Mouse (Mus musculus) neural tube, embryonic 14.5 days (tissue): ENCODE measurements around the gene Atxn2. TPM values are rescaled to one million over a fixed set of nuclear protein-coding genes. Genes with fewer than 3 reads are reported as not detected.
"Not testable (repeated sequence)": the region's sequence is repeated elsewhere in the genome, so short reads cannot be mapped to it uniquely, and the experiment has no call there.

Experiments used
- ATAC-seq: fragments of 200-750 bp; cut with Nextera tagmentation; 2 replicates; pipeline ENCODE4 v1.8.0; 2017; ENCODE audit warnings: low read depth, mild to moderate bottlenecking, moderate TSS enrichment, moderate library complexity
- H3K27ac ChIP-seq: fragments of 300-500 bp; sonication (generic); 2 replicates; pipeline ENCODE4 v1.5.1; 2014; ENCODE audit warnings: low read depth, mild to moderate bottlenecking, control low read depth, low read length, moderate library complexity, mixed read lengths
- H3K27me3 ChIP-seq: fragments of 300-500 bp; sonication (generic); 2 replicates; pipeline ENCODE4 v1.6.1; 2014; ENCODE audit warnings: low read length; ENCODE audit not compliant: control insufficient read depth, insufficient read depth
- H3K36me3 ChIP-seq: fragments of 300-500 bp; sonication (generic); 2 replicates; pipeline ENCODE4 v1.6.1; 2014; ENCODE audit warnings: low read length, mixed read lengths; ENCODE audit not compliant: control insufficient read depth, insufficient read depth
- H3K4me1 ChIP-seq: fragments of 300-500 bp; sonication (generic); 2 replicates; pipeline ENCODE4 v1.6.1; 2014; ENCODE audit warnings: low read length; ENCODE audit not compliant: control insufficient read depth, insufficient read depth
- H3K4me2 ChIP-seq: fragments of 300-500 bp; sonication (generic); 2 replicates; pipeline ENCODE4 v1.6.1; 2014; ENCODE audit warnings: mild to moderate bottlenecking, low read depth, low read length, control low read depth
- H3K4me3 ChIP-seq: fragments of 300-500 bp; sonication (generic); 2 replicates; pipeline ENCODE4 v1.5.1; 2014; ENCODE audit warnings: low read depth, low read length, control low read depth, mixed read lengths
- H3K9ac ChIP-seq: fragments of 300-500 bp; sonication (generic); replicated peaks from 2 replicates; pipeline ENCODE4 v1.6.1; 2014; ENCODE audit warnings: low read depth, mild to moderate bottlenecking, control low read depth, low read length, mixed read lengths
- H3K9me3 ChIP-seq: fragments of 300-500 bp; sonication (generic); 2 replicates; pipeline ENCODE4 v1.6.1; 2016; ENCODE audit warnings: low read length; ENCODE audit not compliant: control insufficient read depth
- WGBS: fragments of 180-500 bp; shearing (Covaris S2); extraction: QIAGEN DNeasy Blood & Tissue Kit; methylation state at CpG from one replicate; pipeline ENCODE4 v1.1.7; 2014; 5-methylcytosine and 5-hydroxymethylcytosine counted together
- polyA plus RNA-seq: library from polyadenylated mRNA; unstranded; fragments of >200 nt; fragmentation: Nextera tagmentation; extraction: Ambion mirVana; gene quantifications from 2 replicates; pipeline ENCODE4 v1.2.1, GENCODE M21; 2014

Gene Atxn2
- polyA plus RNA-seq, 1 experiment from 2014 or later, result 94.8 TPM

DNA sequence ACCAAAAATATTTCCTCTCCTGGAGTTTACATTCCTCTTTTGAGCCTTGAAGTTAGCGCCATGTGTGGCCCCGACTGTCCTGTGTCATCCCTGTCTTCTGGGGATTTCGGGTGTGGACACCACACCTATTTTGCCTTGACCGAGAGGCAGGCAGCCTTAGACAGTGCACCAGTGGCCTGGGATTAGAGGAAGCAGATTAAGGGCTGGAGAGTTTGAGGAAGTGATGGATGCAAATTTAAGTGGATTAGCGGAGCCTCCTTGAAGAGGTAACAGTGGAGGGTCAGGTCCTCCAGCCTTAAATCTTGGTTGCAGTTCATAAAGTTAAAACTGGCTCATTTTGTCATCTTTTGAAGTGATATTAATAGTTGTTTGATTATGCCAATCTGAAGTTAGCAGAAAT, 7.3 kb downstream of the Atxn2 start:
- Histone ChIP-seq H3K36me3 (no peaks in the 10 kb centered on the region), H3K4me3 (no peak overlapping the region), H3K4me2 (no peak overlapping the region), H3K27me3 (no peaks in the 10 kb centered on the region), H3K9me3 (no peaks in the 10 kb centered on the region), H3K9ac (no peak overlapping the region), H3K27ac (no peak overlapping the region), H3K4me1 (peaks cover 21% of the 10 kb centered on the region)
- WGBS, result 91% methylated on average over 5 of the region's 5 CpGs
- ATAC-seq, result no peak

DNA sequence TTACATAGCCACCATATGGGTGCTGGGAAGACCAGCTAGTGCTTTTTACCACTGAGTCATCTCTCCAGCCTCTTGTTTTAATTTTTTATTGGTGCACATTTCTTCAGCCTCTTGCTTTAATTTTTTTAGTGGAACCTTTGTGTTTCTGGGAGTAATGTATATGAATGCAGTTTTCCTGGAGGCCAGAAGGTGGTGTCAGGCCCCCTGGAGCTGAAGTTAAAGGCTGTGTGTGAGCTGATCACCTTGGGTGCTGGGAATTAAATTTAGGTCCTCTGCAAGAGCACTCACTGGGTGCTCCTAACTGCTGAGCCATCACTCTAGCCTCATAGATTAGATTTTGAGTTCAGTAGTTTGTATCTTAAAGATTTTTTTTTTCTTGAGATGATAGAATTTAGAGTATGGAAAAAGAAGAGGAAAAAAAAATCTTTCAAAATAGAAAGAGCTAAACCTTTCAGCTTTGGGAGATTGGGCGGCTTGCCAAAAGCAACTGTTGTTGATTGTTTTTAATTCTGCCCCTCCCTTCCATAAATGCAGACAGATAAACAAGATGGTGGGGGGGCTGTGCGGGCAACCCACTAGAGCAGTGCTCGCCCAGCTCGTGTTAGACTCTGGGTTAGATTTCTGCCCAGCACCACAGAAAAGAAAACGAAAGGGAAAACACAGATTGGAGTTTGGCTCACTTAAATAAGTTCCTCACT, 9.9 kb downstream of the Atxn2 start:
- Histone ChIP-seq H3K9me3 (no peaks in the 10 kb centered on the region), H3K27me3 (no peaks in the 10 kb centered on the region), H3K27ac (no peak overlapping the region), H3K4me1 (0 out of 2 replicates have a peak, but pooled peaks cover 3% of the 10 kb centered on the region), H3K36me3 (no peaks in the 10 kb centered on the region), H3K4me3 (no peak overlapping the region), H3K9ac (no peak overlapping the region), H3K4me2 (no peak overlapping the region)
- WGBS, result 92% methylated on average over 5 of the region's 5 CpGs
- no peak for ATAC-seq

DNA sequence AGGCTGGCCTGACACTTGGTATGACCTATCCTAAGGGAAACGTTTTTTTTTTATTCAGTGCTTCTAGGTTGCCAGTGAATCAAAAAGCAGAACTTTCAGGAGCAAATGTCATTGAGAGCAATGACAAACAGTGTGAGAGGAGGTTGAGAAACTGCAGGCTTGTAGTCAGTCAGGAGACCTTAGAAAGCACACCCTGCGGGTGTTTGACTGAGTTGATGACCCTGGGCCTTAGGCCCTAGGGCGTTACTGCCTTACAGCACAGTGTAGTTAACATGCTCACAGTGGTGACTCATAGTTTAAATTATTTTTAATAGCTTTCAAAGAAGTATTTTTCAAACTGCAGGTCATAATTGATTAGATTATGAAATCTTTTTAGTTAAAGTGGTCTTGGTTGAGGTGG, 10.7 kb downstream of the Atxn2 start:
- ATAC-seq, result no peak
- Histone ChIP-seq H3K27me3 (no peaks in the 10 kb centered on the region), H3K36me3 (no peaks in the 10 kb centered on the region), H3K9ac (no peak overlapping the region), H3K4me2 (no peak overlapping the region), H3K9me3 (no peaks in the 10 kb centered on the region), H3K4me3 (no peak overlapping the region), H3K4me1 (0 out of 2 replicates have a peak, but pooled peaks cover 3% of the 10 kb centered on the region), H3K27ac (no peak overlapping the region)
- WGBS, result 72% methylated on average over 3 of the region's 3 CpGs

DNA sequence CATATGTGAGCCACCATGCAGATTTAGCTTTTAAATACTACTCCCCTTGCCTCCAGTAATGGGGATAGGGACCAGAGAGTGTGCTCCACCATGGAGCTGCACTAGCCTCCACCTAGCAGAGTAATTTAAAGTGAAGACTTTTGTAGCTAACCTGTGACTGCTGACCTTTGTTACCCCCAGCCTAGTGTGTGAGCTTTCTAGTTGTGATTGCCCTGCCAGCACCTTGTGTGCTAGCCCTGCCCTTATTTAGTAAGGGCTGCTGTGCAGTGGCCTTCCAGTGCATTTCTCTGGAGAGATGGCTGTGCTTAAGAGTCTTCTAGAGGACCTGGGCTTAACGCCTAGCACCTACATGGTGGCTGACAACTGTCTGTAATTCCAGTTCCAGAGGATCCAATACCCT, 13.5 kb downstream of the Atxn2 start:
- no peak for ATAC-seq
- WGBS, result 86% methylated on average over 1 of the region's 1 CpGs

DNA sequence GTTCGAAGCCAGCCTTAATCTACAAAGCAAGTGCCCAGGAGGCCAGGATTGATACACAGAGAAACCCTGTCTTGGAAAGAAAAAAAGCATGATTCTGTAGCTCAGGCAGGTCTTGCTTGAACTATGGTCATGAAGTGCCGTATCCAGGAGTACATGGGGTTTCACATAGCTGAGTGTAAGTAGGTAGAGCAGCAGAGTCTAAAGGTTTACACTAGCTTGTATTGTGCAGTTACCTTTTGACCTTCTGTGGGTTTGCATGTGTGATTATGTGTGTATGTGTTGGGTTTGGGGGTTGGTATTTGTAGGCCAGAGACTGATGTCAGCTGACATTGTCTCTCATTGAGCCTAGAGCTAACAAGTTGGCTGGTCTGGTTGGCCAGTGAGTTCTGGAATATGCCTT, 18.9 kb downstream of the Atxn2 start:
- Histone ChIP-seq H3K27ac (no peak overlapping the region), H3K27me3 (no peaks in the 10 kb centered on the region), H3K4me1 (no peaks in the 10 kb centered on the region), H3K36me3 (no peaks in the 10 kb centered on the region), H3K4me3 (no peak overlapping the region), H3K9me3 (no peaks in the 10 kb centered on the region), H3K9ac (no peak overlapping the region), H3K4me2 (no peak overlapping the region)
- no peak for ATAC-seq
- 95% methylated on average over 2 of the region's 2 CpGs for WGBS

More for the DNA sequence above, 13.5 kb downstream of the Atxn2 start:
- Histone ChIP-seq H3K36me3 (no peaks in the 10 kb centered on the region), H3K4me1 (no peaks in the 10 kb centered on the region), H3K9ac (no peak overlapping the region), H3K9me3 (no peaks in the 10 kb centered on the region), H3K27ac (no peak overlapping the region), H3K27me3 (no peaks in the 10 kb centered on the region), H3K4me2 (no peak overlapping the region), H3K4me3 (no peak overlapping the region)

DNA sequence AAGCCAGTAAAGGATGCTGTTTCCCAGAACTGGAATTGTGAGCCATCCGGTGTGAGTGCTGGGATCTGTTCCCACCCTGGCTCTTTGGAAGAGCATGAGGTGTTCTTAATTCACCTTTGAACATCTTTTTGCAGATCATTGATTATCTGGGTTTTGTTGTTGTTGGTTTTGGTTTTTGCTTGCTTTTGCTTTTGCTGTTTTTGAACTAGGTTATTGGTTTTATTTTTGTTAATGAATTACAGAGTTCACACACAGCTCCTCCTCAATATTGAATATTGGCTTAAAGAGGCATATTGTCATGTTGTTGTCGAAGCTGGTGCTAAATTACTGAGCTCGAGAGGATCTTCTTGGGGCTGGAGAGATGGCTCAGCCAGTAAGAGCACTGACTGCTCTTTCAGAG, 25.5 kb downstream of the Atxn2 start:
- ATAC-seq, result no peak
- no peak overlapping the region for H3K4me3 ChIP-seq
- 94% methylated on average over 3 of the region's 3 CpGs for WGBS
- H3K4me2 ChIP-seq, result no peak overlapping the region
- H3K4me1 ChIP-seq, result no peaks in the 10 kb centered on the region
- no peaks in the 10 kb centered on the region for H3K9me3 ChIP-seq
- no peaks in the 10 kb centered on the region for H3K27me3 ChIP-seq
- H3K27ac ChIP-seq, result no peak overlapping the region
- no peaks in the 10 kb centered on the region for H3K36me3 ChIP-seq
- no peak overlapping the region for H3K9ac ChIP-seq

DNA sequence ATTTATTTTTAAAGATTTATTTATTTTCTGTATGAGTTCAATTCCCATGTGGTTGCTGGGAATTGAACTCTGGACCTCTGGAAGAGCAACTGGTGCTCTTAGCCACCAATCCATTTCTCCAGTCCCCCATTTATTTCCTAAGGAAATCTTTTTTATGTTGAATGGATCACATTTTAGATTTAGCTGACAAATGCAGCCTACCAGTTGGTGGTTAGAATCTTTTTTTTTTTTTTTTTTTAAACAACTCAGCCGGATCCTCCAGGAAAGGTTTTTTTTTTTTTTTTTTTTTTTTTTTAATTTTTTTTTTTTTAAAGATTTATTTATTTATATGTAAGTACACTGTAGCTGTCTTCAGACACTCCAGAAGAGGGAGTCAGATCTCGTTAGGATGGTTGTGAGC, 27.0 kb downstream of the Atxn2 start:
- WGBS, result 67% methylated on average over 1 of the region's 2 CpGs
- not testable (repeated sequence) for ATAC-seq, H3K4me1 ChIP-seq, H3K4me3 ChIP-seq, H3K27me3 ChIP-seq, H3K9ac ChIP-seq, H3K27ac ChIP-seq, H3K9me3 ChIP-seq, H3K4me2 ChIP-seq, H3K36me3 ChIP-seq

DNA sequence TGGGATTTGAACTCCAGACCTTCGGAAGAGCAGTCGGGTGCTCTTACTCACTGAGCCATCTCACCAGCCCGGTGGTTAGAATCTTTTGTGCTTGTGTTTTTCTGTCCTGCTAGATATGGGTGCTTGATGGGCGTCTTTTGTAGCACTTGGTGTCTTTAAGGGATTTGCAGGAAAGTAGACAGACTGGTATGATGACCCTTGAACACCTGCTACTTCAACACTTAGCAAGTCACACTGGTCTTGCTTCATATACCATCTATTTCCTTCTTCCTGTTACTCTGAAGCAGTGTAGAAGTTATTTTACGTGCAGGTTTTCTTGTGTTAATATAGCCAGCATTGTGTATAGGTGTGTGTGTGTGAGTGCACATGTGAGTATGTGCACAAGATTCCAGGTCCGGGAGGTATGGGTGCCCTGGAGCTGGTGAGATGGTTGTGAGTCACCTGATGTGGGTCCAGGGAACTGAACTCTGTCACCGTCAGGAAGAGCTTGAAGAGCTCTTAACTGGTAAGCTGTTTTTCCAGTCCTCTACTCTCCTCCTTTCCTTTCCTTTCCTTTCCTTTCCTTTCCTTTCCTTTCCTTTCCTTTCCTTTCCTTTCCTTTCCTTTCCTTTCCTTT, 27.5 kb downstream of the Atxn2 start:
- H3K9ac ChIP-seq, result no peak overlapping the region
- no peak overlapping the region for H3K4me3 ChIP-seq
- WGBS, result 93% methylated on average over 7 of the region's 7 CpGs
- H3K9me3 ChIP-seq, result no peaks in the 10 kb centered on the region
- H3K4me1 ChIP-seq, result no peaks in the 10 kb centered on the region
- H3K36me3 ChIP-seq, result no peaks in the 10 kb centered on the region
- ATAC-seq, result no peak
- H3K27me3 ChIP-seq, result no peaks in the 10 kb centered on the region
- no peak overlapping the region for H3K27ac ChIP-seq
- H3K4me2 ChIP-seq, result no peak overlapping the region

DNA sequence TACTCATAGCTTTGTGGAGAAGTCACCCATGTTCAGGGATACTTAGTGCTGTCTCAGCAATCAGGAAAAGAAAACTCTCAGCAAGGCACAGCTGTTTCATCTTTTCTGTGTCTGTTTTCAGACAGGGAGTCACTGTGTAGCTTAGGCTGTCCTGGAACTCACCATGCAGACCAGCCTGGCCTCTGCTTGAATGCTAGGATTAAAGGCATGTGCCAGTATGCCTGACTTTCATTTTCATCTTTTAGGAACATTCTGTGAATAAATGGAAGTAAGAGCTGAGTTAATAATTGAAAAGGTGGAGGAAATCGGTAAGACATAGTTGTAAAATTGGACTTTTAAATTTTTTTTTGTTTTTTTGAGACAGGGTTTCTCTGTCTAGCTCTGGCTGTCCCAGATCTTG, 29.4 kb downstream of the Atxn2 start:
- Histone ChIP-seq H3K4me3 (no peak overlapping the region), H3K9ac (no peak overlapping the region), H3K4me2 (no peak overlapping the region), H3K27me3 (no peaks in the 10 kb centered on the region), H3K9me3 (no peaks in the 10 kb centered on the region), H3K36me3 (no peaks in the 10 kb centered on the region), H3K4me1 (no peaks in the 10 kb centered on the region), H3K27ac (no peak overlapping the region)
- WGBS, result 100% methylated on average over 1 of the region's 1 CpGs
- no peak for ATAC-seq
